Mouse (Mus musculus) E14TG2a.4 (cell line): ENCODE results near the gene Ube2i.

Experiments used
- CTCF ChIP-seq: conservative IDR thresholded peaks from 2 replicates; pipeline ENCODE4 v1.5.1; 2014; ENCODE audit warnings: low read length
- NANOG ChIP-seq: IDR thresholded peaks from 2 replicates; pipeline ENCODE4 v1.6.1; 2014; ENCODE audit warnings: borderline replicate concordance, low read length, mixed read lengths
- POU5F1 ChIP-seq: IDR thresholded peaks from 2 replicates; pipeline ENCODE4 v1.6.1; 2014; ENCODE audit warnings: low read length, borderline replicate concordance

DNA sequence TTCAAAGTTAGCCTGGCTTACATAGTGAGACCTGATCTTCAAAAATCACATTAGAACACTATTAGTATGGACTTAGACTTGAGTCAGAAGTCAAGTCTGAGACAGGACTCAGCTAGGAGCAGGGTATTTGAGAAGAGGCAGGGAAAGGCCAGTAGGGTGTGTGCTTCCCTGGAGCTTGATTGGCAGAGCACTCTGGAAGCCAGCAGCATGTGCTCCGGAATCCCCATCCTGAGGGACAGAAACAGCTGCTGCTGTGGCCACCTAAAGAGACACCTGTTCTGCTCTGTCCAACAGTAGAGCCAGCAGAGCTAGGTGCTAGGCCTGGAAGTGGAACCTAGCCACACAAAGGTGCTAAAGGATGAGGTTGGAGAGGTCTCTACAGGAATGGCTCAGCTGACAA, 19.7 kb upstream of the Ube2i start:
- TF ChIP-seq CTCF (no peak), POU5F1 (no peak), NANOG (no peak)
